ENCODE assay signal across 9 mouse cellular contexts in the genomic region with DNA sequence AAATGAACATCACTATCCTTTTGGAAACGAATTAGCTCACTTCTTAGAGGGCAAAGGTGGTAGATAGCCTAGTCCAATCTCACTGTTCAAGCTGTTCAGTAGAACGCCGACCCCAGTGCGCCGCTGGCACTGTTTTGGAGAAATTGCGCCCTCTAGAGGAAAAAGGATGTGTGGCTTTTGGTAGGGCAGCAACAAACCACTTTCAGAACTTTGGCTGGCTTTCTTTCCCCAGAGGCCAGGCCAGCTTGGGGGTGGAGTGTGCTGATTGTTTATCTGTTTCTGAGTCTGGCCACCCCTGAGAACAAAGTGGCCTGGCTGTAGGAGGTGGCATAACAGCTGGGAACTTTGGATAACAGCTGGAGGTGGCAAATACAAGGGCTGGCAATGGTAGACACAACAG. TPM values are rescaled to one million over a fixed set of nuclear protein-coding genes. Genes with fewer than 3 reads are reported as not detected.
DNase-seq lines count a peak whose midpoint lies in the region; ATAC-seq and TF ChIP-seq lines count a peak whose summit lies in the region.
"Had no signal": no experiment of that assay in that cellular context is flagged by ENCODE, and none has a peak within 500 bp of the region (broad histone marks: within the 10 kb centered on the region; RNA-seq: fewer than 3 reads in every experiment).

No protein-coding gene starts in this region.

- TF ChIP-seq POLR2A in liver, adult 2 months (IDR thresholded peaks at IDR 0.05; ENCODE audit: extremely low read depth, insufficient read depth, low read length), result no peak

- no peaks in the 10 kb centered on the region for H3K27me3 ChIP-seq in forebrain, embryonic 15.5 days
- no peaks in the 10 kb centered on the region for H3K27me3 ChIP-seq in hindbrain, embryonic 13.5 days
- H3K27me3 ChIP-seq in liver, adult 2 months (ENCODE audit: control insufficient read depth, insufficient read depth, low read length), result no peaks in the 10 kb centered on the region
- no peaks in the 10 kb centered on the region for H3K27me3 ChIP-seq in midbrain, postnatal 0 days (ENCODE audit: insufficient read depth, low read length)

- no peak overlapping the region for H3K4me3 ChIP-seq in left cerebral cortex, adult 2 months
- H3K4me3 ChIP-seq in forebrain, embryonic 15.5 days, result no peak overlapping the region
- H3K4me3 ChIP-seq in hindbrain, embryonic 13.5 days, result no peak overlapping the region
- no peak overlapping the region for H3K4me3 ChIP-seq in liver, adult 2 months (ENCODE audit: insufficient read depth, low read depth, low read length)
- H3K4me3 ChIP-seq in midbrain, postnatal 0 days (ENCODE audit: low read depth, low read length), result no peak overlapping the region
- H3K4me3 ChIP-seq: embryonic facial prominence, embryonic 13.5 days had no signal

- no peaks in the 10 kb centered on the region for H3K36me3 ChIP-seq in forebrain, embryonic 15.5 days
- H3K36me3 ChIP-seq in hindbrain, embryonic 13.5 days, result no peaks in the 10 kb centered on the region; the same call in 1 of the 2 replicates
- no peaks in the 10 kb centered on the region for H3K36me3 ChIP-seq in liver, adult 2 months (ENCODE audit: control insufficient read depth, insufficient read depth, low read length)
- no peaks in the 10 kb centered on the region for H3K36me3 ChIP-seq in midbrain, postnatal 0 days (ENCODE audit: insufficient read depth, low read length)
- H3K36me3 ChIP-seq: embryonic facial prominence, embryonic 13.5 days had no signal

- H3K4me2 ChIP-seq in forebrain, embryonic 15.5 days (replicated peaks), result no peak overlapping the region
- no peak overlapping the region for H3K4me2 ChIP-seq in hindbrain, embryonic 13.5 days
- H3K4me2 ChIP-seq in midbrain, postnatal 0 days (ENCODE audit: low read depth, low read length, poor library complexity, severe bottlenecking), result no peak overlapping the region
- H3K4me2 ChIP-seq: embryonic facial prominence, embryonic 13.5 days had no signal

- no peak overlapping the region; the same call in 1 of the 2 replicates for H3K27ac ChIP-seq in left cerebral cortex, adult 2 months
- H3K27ac ChIP-seq in forebrain, embryonic 15.5 days (replicated peaks), result no peak overlapping the region
- H3K27ac ChIP-seq in hindbrain, embryonic 13.5 days, result no peak overlapping the region
- H3K27ac ChIP-seq in liver, adult 2 months (replicated peaks; ENCODE audit: insufficient read depth, low read depth, low read length), result no peak overlapping the region
- H3K27ac ChIP-seq in midbrain, postnatal 0 days (ENCODE audit: low read depth, low read length), result no peak overlapping the region
- H3K27ac ChIP-seq: embryonic facial prominence, embryonic 13.5 days had no signal

- H3K4me1 ChIP-seq in forebrain, embryonic 15.5 days, result no peaks in the 10 kb centered on the region
- 0 out of 2 replicates have a peak, but pooled peaks cover 7% of the 10 kb centered on the region for H3K4me1 ChIP-seq in hindbrain, embryonic 13.5 days (replicated peaks)
- H3K4me1 ChIP-seq in liver, adult 2 months (ENCODE audit: control insufficient read depth, insufficient read depth, low read length), result peaks cover 3% of the 10 kb centered on the region; the same call in 1 of the 2 replicates
- H3K4me1 ChIP-seq in midbrain, postnatal 0 days (ENCODE audit: insufficient read depth, low read length), result no peaks in the 10 kb centered on the region

- peak; percentile 78 for TF ChIP-seq CTCF in left cerebral cortex, adult 2 months (IDR thresholded peaks at IDR 0.05)
- peak; percentile 79 for TF ChIP-seq CTCF in liver, adult 2 months (IDR thresholded peaks at IDR 0.05; ENCODE audit: low read depth, low read length)
- peak; percentile 83 for TF ChIP-seq CTCF in midbrain, postnatal 0 days (IDR thresholded peaks at IDR 0.05)

- no peaks in the 10 kb centered on the region for H3K79me2 ChIP-seq in liver, adult 2 months (ENCODE audit: control insufficient read depth, insufficient read depth, low read length)

- peak; percentile 35; the same call in 1 of the 2 replicates for ATAC-seq in forebrain, embryonic 15.5 days (replicated peaks)
- ATAC-seq in hindbrain, embryonic 13.5 days (ENCODE audit: low FRiP score), result 0 out of 2 replicates have a peak, but pooled peaks have one; percentile 41
- peak; percentile 60 for ATAC-seq in midbrain, postnatal 0 days (ENCODE audit: low FRiP score)

- WGBS in forebrain, embryonic 15.5 days, result 5% methylated on average over 6 of the region's 6 CpGs
- WGBS in hindbrain, embryonic 13.5 days, result 18% methylated on average over 6 of the region's 6 CpGs
- 11% methylated on average over 6 of the region's 6 CpGs for WGBS in liver, adult 2 months
- WGBS in midbrain, postnatal 0 days, result 10% methylated on average over 6 of the region's 6 CpGs

- intact Hi-C loops in left cerebral cortex, adult 2 months (cut with DNase I), result loop anchor here (5.0 kb wide), 1 partner anchor 37 kb away; a partner anchor contains a TSS

- DNase-seq in left cerebral cortex, adult 2 months (ENCODE audit: extremely low spot score in 1 of 2, low spot score in 2 of 2), result peak; percentile 51 to 66
- no peak for DNase-seq in left cerebral cortex, adult 8-10 months (ENCODE audit: low spot score in 2 of 2)
- DNase-seq in cerebellum, adult 11-12 months, result peak; percentile 45
- peak; percentile 79 for DNase-seq in liver, adult 2 months (ENCODE audit: extremely low read depth, low read depth, low spot score)
- DNase-seq in midbrain, postnatal 0 days (ENCODE audit: low spot score), result peak; percentile 80
- DNase-seq in thymus, postnatal 14 days, result peak; percentile 57

- no peak overlapping the region for H3K9ac ChIP-seq in forebrain, embryonic 15.5 days (replicated peaks)
- no peak overlapping the region for H3K9ac ChIP-seq in hindbrain, embryonic 13.5 days
- H3K9ac ChIP-seq in liver, adult 2 months (ENCODE audit: low read depth, low read length), result no peak overlapping the region
- H3K9ac ChIP-seq in midbrain, postnatal 0 days (replicated peaks; ENCODE audit: low read length, poor library complexity, severe bottlenecking), result no peak overlapping the region
- H3K9ac ChIP-seq: embryonic facial prominence, embryonic 13.5 days had no signal

- no peaks in the 10 kb centered on the region for H3K9me3 ChIP-seq in forebrain, embryonic 15.5 days
- H3K9me3 ChIP-seq in hindbrain, embryonic 13.5 days, result no peaks in the 10 kb centered on the region
- H3K9me3 ChIP-seq in midbrain, postnatal 0 days (ENCODE audit: low read length), result no peaks in the 10 kb centered on the region
- H3K9me3 ChIP-seq: embryonic facial prominence, embryonic 13.5 days had no signal

RNA-seq across cellular contexts. Expression of a gene that starts 11.7 kb away (rescaled TPM):
- 1 to 10 TPM; 9.3 to 9.8 TPM for total RNA-seq in left cerebral cortex, adult 2 months (2021)
- total RNA-seq in left cerebral cortex, adult 8-10 months (2022), result 1 to 10 TPM; 8.0 to 8.7 (median 8.1) TPM
- 4.7 TPM in 2 replicates for polyA plus RNA-seq in forebrain, embryonic 15.5 days (2015; fragmentation: Nextera tagmentation; extraction: Ambion mirVana)
- 4.7 and 4.9 TPM in 2 replicates for polyA plus RNA-seq in hindbrain, embryonic 13.5 days (2015; fragmentation: Nextera tagmentation; extraction: Ambion mirVana)
- total RNA-seq in liver, adult 2 months (2014; rRNA removed), result 3.6 and 3.7 TPM in 2 replicates
- 2.9 and 4.4 TPM in 2 replicates for polyA plus RNA-seq in liver, adult 2 months (2012; rRNA removed)
- 11.5 and 16.4 TPM in 2 replicates for total RNA-seq in midbrain, postnatal 0 days (2014; rRNA removed)
- 2.2 and 2.6 TPM in 2 replicates for polyA plus RNA-seq in midbrain, postnatal 0 days (2015; fragmentation: Nextera tagmentation; extraction: Ambion mirVana)

RNA-seq across cellular contexts. Expression of a gene that starts 23.7 kb away (rescaled TPM):
- total RNA-seq in left cerebral cortex, adult 2 months (2021), result 100 to 1,000 TPM in 1 of 2 experiments, 10 to 100 TPM in 1; 86.5 to 108 TPM
- 100 to 1,000 TPM in 3 of 4 experiments, 10 to 100 TPM in 1; 98.2 to 130 (median 113) TPM for total RNA-seq in left cerebral cortex, adult 8-10 months (2022)
- polyA plus RNA-seq in forebrain, embryonic 15.5 days (2015; fragmentation: Nextera tagmentation; extraction: Ambion mirVana), result 1.7 and 1.9 TPM in 2 replicates
- polyA plus RNA-seq in hindbrain, embryonic 13.5 days (2015; fragmentation: Nextera tagmentation; extraction: Ambion mirVana), result 1.6 and 1.7 TPM in 2 replicates
- total RNA-seq in liver, adult 2 months (2014; rRNA removed), result 0.37 and 0.47 TPM in 2 replicates
- 0.34 and 0.39 TPM in 2 replicates for polyA plus RNA-seq in liver, adult 2 months (2012; rRNA removed)
- 6.1 and 6.6 TPM in 2 replicates for total RNA-seq in midbrain, postnatal 0 days (2014; rRNA removed)
- polyA plus RNA-seq in midbrain, postnatal 0 days (2015; fragmentation: Nextera tagmentation; extraction: Ambion mirVana), result 3.6 and 3.9 TPM in 2 replicates

RNA-seq across cellular contexts. Expression of a gene that starts 35.6 kb away (rescaled TPM):
- total RNA-seq in left cerebral cortex, adult 2 months (2021), result 100 to 1,000 TPM; 137 to 138 TPM
- total RNA-seq in left cerebral cortex, adult 8-10 months (2022), result 100 to 1,000 TPM; 109 to 120 (median 112) TPM
- polyA plus RNA-seq in forebrain, embryonic 15.5 days (2015; fragmentation: Nextera tagmentation; extraction: Ambion mirVana), result 3.4 and 3.5 TPM in 2 replicates
- polyA plus RNA-seq in hindbrain, embryonic 13.5 days (2015; fragmentation: Nextera tagmentation; extraction: Ambion mirVana), result 2.2 and 2.5 TPM in 2 replicates
- total RNA-seq in liver, adult 2 months (2014; rRNA removed), result 0.09 and 0.20 TPM in 2 replicates
- polyA plus RNA-seq in liver, adult 2 months (2012; rRNA removed), result 0.02 and 0.09 TPM in 2 replicates
- total RNA-seq in midbrain, postnatal 0 days (2014; rRNA removed), result 13.9 and 14.1 TPM in 2 replicates
- 5.8 and 6.7 TPM in 2 replicates for polyA plus RNA-seq in midbrain, postnatal 0 days (2015; fragmentation: Nextera tagmentation; extraction: Ambion mirVana)
- polyA plus RNA-seq: embryonic facial prominence, embryonic 13.5 days had no signal

Comparison
In these comparisons a context has a peak if more than half of its experiments do, and no peak if none do; other contexts are left out.
1. DNase-seq: peak in left cerebral cortex, adult 2 months (2 of 2), cerebellum, adult 11-12 months (single experiment), liver, adult 2 months (single experiment), midbrain, postnatal 0 days (single experiment) and thymus, postnatal 14 days (single experiment); none in left cerebral cortex, adult 8-10 months (0 of 2).
2. RNA of a gene that starts 23.7 kb away (total RNA-seq): 98.2 to 130 TPM in left cerebral cortex, adult 8-10 months and 86.5 to 108 TPM in left cerebral cortex, adult 2 months; 6.1 to 6.6 TPM in midbrain, postnatal 0 days and 0.37 to 0.47 TPM in liver, adult 2 months; every median in the first group is over 10 times any median in the second.
3. RNA of a gene that starts 35.6 kb away (total RNA-seq): 137 to 138 TPM in left cerebral cortex, adult 2 months, 109 to 120 TPM in left cerebral cortex, adult 8-10 months and 13.9 to 14.1 TPM in midbrain, postnatal 0 days; 0.09 to 0.20 TPM in liver, adult 2 months; every median in the first group is over 10 times any median in the second.
4. Peak in every context shown above with its lines, with median percentiles within 50 percentile points of each other: CTCF ChIP-seq and ATAC-seq.